Mouse (Mus musculus) limb, embryonic 11.5 days (tissue): ENCODE results near the gene Trim14. TPM values are rescaled to one million over a fixed set of nuclear protein-coding genes. Genes with fewer than 3 reads are reported as not detected.

Experiments
- ATAC-seq: fragments of 200-750 bp; cut with Nextera tagmentation; 2 replicates; pipeline ENCODE4 v1.8.0; 2017; ENCODE audit warnings: low read depth; ENCODE audit not compliant: insufficient number of reproducible peaks, low FRiP score, low TSS enrichment
- DNase-seq: peaks from one replicate; pipeline ENCODE4 v3.0.0-alpha.2; 2015; ENCODE audit warnings: low spot score
- H3K27ac ChIP-seq: fragments of 300-500 bp; sonication (generic); replicated peaks from 2 replicates; pipeline ENCODE4 v1.5.1; 2014; ENCODE audit warnings: low read depth, mild to moderate bottlenecking, low read length
- H3K27me3 ChIP-seq: fragments of 300-500 bp; sonication (generic); 2 replicates; pipeline ENCODE4 v1.6.1; 2014; ENCODE audit warnings: mild to moderate bottlenecking, low read length, mixed read lengths; ENCODE audit not compliant: control insufficient read depth, insufficient read depth
- H3K36me3 ChIP-seq: fragments of 300-500 bp; sonication (generic); 2 replicates; pipeline ENCODE4 v1.6.1; 2014; ENCODE audit warnings: mild to moderate bottlenecking, low read length, moderate library complexity, mixed read lengths; ENCODE audit not compliant: control insufficient read depth, insufficient read depth
- H3K4me1 ChIP-seq: fragments of 300-500 bp; sonication (generic); 2 replicates; pipeline ENCODE4 v1.6.1; 2014; ENCODE audit warnings: low read length, mixed read lengths; ENCODE audit not compliant: control insufficient read depth, insufficient read depth
- H3K4me2 ChIP-seq: fragments of 300-500 bp; sonication (generic); 2 replicates; pipeline ENCODE4 v1.6.1; 2014; ENCODE audit warnings: low read depth, mild to moderate bottlenecking, moderate library complexity; ENCODE audit not compliant: severe bottlenecking
- H3K4me3 ChIP-seq: fragments of 300-500 bp; sonication (generic); 2 replicates; pipeline ENCODE4 v1.5.1; 2014; ENCODE audit warnings: low read depth, low read length
- H3K9ac ChIP-seq: fragments of 300-500 bp; sonication (generic); 2 replicates; pipeline ENCODE4 v1.6.1; 2014; ENCODE audit warnings: mild to moderate bottlenecking, low read length
- H3K9me3 ChIP-seq: fragments of 300-500 bp; sonication (generic); 2 replicates; pipeline ENCODE4 v1.6.1; 2016; ENCODE audit warnings: low read length; ENCODE audit not compliant: control insufficient read depth
- WGBS: fragments of 180-500 bp; shearing (Covaris S2); extraction: QIAGEN DNeasy Blood & Tissue Kit; methylation state at CpG from one replicate; pipeline ENCODE4 v1.1.7; 2014; 5-methylcytosine and 5-hydroxymethylcytosine counted together
- polyA plus RNA-seq: library from polyadenylated mRNA; unstranded; fragments of >200 nt; fragmentation: Nextera tagmentation; extraction: Ambion mirVana; gene quantifications from 2 replicates; pipeline ENCODE4 v1.2.1, GENCODE M21; 2014

Gene Trim14
- polyA plus RNA-seq, 1 experiment from 2014 or later = 0.36 TPM

DNA sequence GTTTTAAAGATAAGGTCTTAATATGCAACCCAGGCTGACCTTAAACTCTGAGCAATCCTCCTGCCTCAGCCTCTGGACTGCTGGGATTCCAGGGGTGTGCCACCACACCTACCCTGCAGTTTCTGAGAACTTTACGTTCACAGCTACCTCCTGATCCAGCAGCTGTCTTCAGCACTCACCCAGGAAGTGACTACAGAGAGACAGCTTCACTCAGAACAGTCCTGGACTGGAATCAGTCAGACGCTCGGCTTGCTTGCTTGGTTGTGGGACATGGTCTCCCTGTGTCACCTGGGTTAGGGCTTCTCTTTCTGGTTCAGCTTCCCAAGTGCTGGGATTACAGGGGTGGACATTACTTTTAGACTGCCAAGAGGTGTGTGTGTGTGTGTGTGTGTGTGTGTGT lies 21.0 kb upstream of the Trim14 start:
- Histone ChIP-seq H3K9me3 (no peaks in the 10 kb centered on the region), H3K4me3 (no peak overlapping the region), H3K4me2 (no peak overlapping the region), H3K36me3 (no peaks in the 10 kb centered on the region), H3K9ac (no peak overlapping the region), H3K27ac (no peak overlapping the region), H3K27me3 (no peaks in the 10 kb centered on the region), H3K4me1 (no peaks in the 10 kb centered on the region)
- DNase-seq (no peak), ATAC-seq (no peak)
- WGBS = 77% methylated on average over 3 of the region's 3 CpGs

DNA sequence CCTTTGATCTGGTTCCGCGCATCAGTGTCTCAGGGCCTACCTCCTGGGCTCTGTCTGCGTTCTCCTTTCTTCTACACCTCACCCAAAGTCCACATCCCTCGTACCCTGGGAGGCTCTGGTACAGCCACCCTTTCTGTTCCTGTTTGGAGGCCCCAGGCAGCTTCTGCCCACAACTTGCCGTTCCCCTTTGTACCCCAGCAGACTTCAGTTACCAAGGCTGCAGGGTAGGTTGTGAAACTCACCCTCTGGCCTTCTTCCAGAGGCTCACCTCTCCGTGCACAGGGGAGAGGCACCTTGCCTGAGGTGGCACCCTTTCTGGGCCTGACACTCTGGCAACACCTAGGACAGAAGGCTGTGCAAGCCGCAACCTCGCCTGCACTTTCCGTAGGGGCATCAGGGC lies 19.8 kb upstream of the Trim14 start:
- no peak overlapping the region for H3K27ac ChIP-seq
- no peaks in the 10 kb centered on the region for H3K4me1 ChIP-seq
- WGBS = 85% methylated on average over 9 of the region's 9 CpGs
- no peaks in the 10 kb centered on the region for H3K9me3 ChIP-seq
- no peaks in the 10 kb centered on the region for H3K36me3 ChIP-seq
- no peak for ATAC-seq
- H3K4me2 ChIP-seq = no peak overlapping the region
- no peak overlapping the region for H3K9ac ChIP-seq
- no peak overlapping the region for H3K4me3 ChIP-seq
- H3K27me3 ChIP-seq = no peaks in the 10 kb centered on the region
- no peak for DNase-seq

DNA sequence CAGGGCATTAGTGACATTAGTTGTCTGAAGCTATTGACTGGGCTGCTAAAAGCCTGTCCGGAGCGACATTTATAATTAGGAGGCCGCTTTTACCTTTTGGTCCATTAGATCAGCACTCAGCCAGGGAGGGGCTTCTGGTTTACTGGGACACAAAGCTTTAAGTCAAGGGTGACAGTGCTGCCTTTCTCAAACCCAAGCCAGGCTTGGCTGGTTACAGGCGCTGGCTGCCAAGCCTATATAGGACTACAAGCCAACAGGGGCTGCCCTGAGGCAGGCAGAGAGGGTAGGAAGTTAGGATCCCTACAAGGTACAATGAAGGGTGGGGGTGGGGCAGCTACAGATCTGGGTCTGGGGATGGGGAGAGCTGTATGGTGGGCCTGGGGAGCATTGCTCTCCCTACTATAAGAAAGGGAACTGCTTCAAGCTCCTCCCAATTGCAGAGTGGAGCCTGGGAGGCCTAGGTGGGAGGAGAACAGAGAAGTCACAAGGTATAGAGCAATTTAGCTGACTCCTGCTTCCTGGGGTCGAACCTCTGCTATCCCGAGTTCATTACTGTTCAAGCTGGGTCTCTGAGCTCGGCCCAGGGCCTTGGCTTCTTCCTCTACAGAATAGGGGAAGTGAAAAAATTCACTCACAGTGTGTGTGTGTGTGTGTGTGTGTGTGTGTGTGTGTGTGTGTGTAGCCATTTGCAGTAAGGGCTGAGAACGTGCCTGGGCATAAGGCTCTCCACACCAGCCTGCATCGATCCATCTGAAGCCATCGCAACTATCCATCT lies 18.5 kb upstream of the Trim14 start:
- no peak for DNase-seq
- Histone ChIP-seq H3K27ac (no peak overlapping the region), H3K4me3 (no peak overlapping the region), H3K36me3 (no peaks in the 10 kb centered on the region), H3K4me2 (no peak overlapping the region), H3K4me1 (no peaks in the 10 kb centered on the region), H3K9ac (no peak overlapping the region), H3K9me3 (no peaks in the 10 kb centered on the region), H3K27me3 (no peaks in the 10 kb centered on the region)
- 72% methylated on average over 10 of the region's 10 CpGs for WGBS
- no peak for ATAC-seq

DNA sequence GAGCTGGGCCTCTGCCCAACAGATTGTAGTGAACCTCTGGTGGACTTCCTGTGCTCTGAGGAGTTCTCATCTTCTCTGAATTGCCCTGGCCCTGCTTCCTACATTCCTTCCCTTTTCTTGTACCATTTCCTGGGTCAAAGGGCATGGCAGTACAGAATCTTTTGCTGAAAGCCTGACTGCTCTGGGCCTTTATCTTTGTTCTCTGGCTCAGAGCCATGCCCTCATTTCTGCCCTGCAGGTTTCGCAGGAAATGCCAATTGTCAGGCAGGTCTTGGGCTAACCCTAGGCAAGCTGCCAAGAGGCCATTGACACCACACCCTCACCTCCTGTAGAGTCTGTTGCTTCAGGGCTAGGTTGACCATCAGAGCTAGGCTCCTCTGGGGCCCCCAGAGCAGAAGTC lies 17.9 kb upstream of the Trim14 start:
- no peak for DNase-seq
- H3K27ac ChIP-seq = no peak overlapping the region
- WGBS = 96% methylated on average over 1 of the region's 1 CpGs

DNA sequence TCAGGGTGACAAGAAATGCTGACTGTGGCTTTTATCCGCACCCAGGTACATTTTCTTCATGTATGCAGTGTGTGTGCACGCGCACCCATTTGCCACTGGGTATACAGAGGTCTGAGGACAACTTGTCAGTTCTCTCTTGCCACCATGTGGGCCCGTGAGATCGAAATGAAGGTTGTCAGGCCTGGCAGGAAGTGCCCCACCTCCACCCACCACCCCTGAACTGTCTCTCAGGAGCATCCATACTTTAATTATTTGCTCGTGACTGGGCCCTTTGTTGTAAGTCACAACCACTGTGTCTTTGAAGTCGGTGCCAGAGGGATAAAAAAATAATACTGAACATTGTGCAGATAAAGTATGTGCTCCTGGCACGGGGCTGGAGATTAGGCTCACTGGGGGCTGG lies 14.5 kb upstream of the Trim14 start:
- no peaks in the 10 kb centered on the region for H3K4me1 ChIP-seq
- H3K9ac ChIP-seq = no peak overlapping the region
- no peaks in the 10 kb centered on the region for H3K9me3 ChIP-seq
- ATAC-seq (no peak), DNase-seq (no peak)
- H3K4me2 ChIP-seq = no peak overlapping the region
- H3K27ac ChIP-seq = no peak overlapping the region
- 74% methylated on average over 8 of the region's 8 CpGs for WGBS
- H3K36me3 ChIP-seq = no peaks in the 10 kb centered on the region
- no peaks in the 10 kb centered on the region for H3K27me3 ChIP-seq
- no peak overlapping the region for H3K4me3 ChIP-seq

More for the DNA sequence above, 17.9 kb upstream of the Trim14 start:
- Histone ChIP-seq H3K4me3 (no peak overlapping the region), H3K4me2 (no peak overlapping the region), H3K9ac (no peak overlapping the region), H3K9me3 (no peaks in the 10 kb centered on the region), H3K27me3 (no peaks in the 10 kb centered on the region), H3K4me1 (no peaks in the 10 kb centered on the region), H3K36me3 (no peaks in the 10 kb centered on the region)
- no peak for ATAC-seq

DNA sequence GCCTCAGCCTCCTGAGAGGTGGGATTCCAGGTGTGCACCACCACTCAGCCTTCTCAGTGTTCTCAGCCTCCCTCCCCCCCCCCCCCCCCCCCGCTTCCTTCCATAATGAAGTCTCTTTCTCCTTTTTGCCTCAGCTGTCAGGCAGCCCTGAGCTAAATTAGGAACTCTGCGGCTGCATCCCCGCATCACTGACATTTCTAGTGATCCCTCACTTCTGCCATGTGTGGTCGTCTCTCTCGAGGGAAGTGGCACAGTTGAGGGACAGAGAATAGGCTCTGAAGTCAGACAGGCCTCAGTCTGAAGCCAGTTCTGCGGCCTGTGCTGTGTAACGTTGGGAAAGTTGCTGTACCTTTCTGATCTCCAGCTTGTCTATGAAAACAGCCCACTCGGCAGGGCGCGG lies 14.0 kb upstream of the Trim14 start:
- no peaks in the 10 kb centered on the region for H3K36me3 ChIP-seq
- H3K9ac ChIP-seq = no peak overlapping the region
- H3K9me3 ChIP-seq = no peaks in the 10 kb centered on the region
- H3K4me2 ChIP-seq = no peak overlapping the region
- no peak overlapping the region for H3K27ac ChIP-seq
- no peak overlapping the region for H3K4me3 ChIP-seq
- ATAC-seq (no peak), DNase-seq (no peak)
- no peaks in the 10 kb centered on the region for H3K4me1 ChIP-seq
- WGBS = 88% methylated on average over 10 of the region's 10 CpGs
- H3K27me3 ChIP-seq = no peaks in the 10 kb centered on the region

DNA sequence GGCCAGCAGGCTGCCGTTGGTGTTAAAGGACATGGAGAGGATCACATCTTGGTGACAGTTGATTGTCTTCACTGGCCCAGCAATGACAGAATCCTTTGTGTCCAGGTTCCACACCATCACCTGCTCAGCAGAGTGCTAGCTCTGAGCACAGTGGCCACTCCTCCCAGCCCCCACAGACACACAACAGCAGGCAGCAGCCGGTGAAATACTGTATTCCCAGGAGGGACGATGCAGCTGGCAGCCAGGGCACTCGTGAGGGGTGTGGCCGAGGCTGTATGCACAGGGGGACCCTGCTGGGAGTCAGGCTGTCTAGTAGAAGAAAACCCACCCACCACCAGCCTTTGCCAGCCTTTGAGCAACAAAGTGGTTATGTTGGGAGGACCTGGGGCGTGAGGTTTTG lies 10.8 kb upstream of the Trim14 start:
- Histone ChIP-seq H3K4me1 (no peaks in the 10 kb centered on the region), H3K27me3 (no peaks in the 10 kb centered on the region), H3K36me3 (no peaks in the 10 kb centered on the region), H3K9ac (no peak overlapping the region), H3K4me2 (no peak overlapping the region), H3K9me3 (no peaks in the 10 kb centered on the region), H3K4me3 (no peak overlapping the region), H3K27ac (no peak overlapping the region)
- no peak for DNase-seq
- WGBS = 45% methylated on average over 6 of the region's 6 CpGs
- no peak for ATAC-seq

DNA sequence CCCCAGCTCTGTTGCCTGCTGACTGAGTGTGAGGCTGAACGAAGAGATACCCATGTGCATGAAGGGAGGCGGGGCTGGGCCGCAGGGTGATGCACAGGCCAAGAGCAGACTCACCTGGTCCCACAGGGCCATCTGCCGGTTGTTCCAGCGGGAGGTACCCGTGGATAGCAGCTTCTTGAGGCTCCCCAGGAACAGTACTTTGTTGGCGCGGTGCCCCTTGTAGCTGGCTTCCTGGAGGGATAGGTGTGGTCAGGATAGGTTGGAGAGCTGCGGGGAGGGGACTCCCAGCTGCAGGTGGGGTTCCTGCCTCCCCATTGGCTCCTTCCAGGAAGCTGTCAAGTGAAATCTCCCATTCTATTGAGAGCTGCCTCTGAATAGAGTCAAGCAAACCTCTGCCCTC lies 9.6 kb upstream of the Trim14 start:
- no peak overlapping the region for H3K27ac ChIP-seq
- H3K36me3 ChIP-seq = no peaks in the 10 kb centered on the region
- H3K9me3 ChIP-seq = no peaks in the 10 kb centered on the region
- H3K4me2 ChIP-seq = no peak overlapping the region
- ATAC-seq = no peak
- no peak for DNase-seq
- no peak overlapping the region for H3K4me3 ChIP-seq
- no peak overlapping the region for H3K9ac ChIP-seq
- no peaks in the 10 kb centered on the region for H3K4me1 ChIP-seq
- WGBS = 7% methylated on average over 9 of the region's 9 CpGs
- no peaks in the 10 kb centered on the region for H3K27me3 ChIP-seq

DNA sequence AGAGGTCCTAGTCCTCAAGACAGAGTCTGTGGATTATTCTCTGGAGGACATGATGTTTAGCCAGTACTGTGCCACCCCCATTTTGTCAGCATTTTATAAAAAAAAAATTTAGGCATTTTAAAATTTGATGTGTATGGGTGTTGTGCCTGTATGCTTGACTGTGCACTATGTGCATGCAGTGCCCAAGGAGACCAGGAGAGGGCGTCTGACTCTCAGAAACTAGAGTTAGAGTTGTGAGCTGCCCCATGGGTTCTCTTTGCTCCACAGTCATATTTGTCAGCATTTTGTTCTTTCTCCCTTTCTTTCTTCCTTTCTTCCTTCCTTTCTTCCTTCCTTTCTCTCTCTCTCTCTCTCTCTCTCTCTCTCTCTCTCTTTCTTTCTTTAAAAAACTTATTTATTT lies 8.4 kb upstream of the Trim14 start:
- whole genome bisulfite sequencing = 33% methylated on average over 1 of the region's 1 CpGs
- H3K27me3 ChIP-seq = no peaks in the 10 kb centered on the region; the same call in 1 of the 2 replicates

More for the DNA sequence above, 8.4 kb upstream of the Trim14 start:
- ATAC-seq (no peak), DNase-seq (no peak)
- no peak overlapping the region for H3K4me3 ChIP-seq
- no peak overlapping the region for H3K27ac ChIP-seq
- H3K4me2 ChIP-seq = no peak overlapping the region
- H3K9me3 ChIP-seq = no peaks in the 10 kb centered on the region
- no peaks in the 10 kb centered on the region for H3K4me1 ChIP-seq
- no peaks in the 10 kb centered on the region for H3K36me3 ChIP-seq
- no peak overlapping the region for H3K9ac ChIP-seq
